In genomic region chr4:70262850-70263249, GRCm38 (mm10) we compare ENCODE assay signal across 16 mouse cellular contexts.
A peak's percentile ranks its signal among the peaks of the same experiment; 100 is the strongest.
DNase-seq lines count a peak whose midpoint lies in the region.
"Had no signal": no experiment of that assay in that cellular context is flagged by ENCODE, and none has a peak within 500 bp of the region (broad histone marks: within the 10 kb centered on the region; RNA-seq: fewer than 3 reads in every experiment).

No protein-coding gene starts in this region.

- peak; percentile 30 for DNase-seq in adrenal gland, adult 2 months
- no peak for DNase-seq in adrenal gland, postnatal 14 days
- peak; percentile 85 for DNase-seq in heart, adult 11 months
- DNase-seq in heart, postnatal 25 days (ENCODE audit: low spot score), result no peak
- DNase-seq in ovary, adult 18-20 months (ENCODE audit: low spot score), result peak; percentile 71
- no peak for DNase-seq in ovary, postnatal 10 days (ENCODE audit: low spot score)
- peak; percentile 19 for DNase-seq in testis, postnatal 14 days (ENCODE audit: low spot score)
- no peak for DNase-seq in testis, postnatal 10 days (ENCODE audit: low spot score)
- DNase-seq: adrenal gland, postnatal 10 days; adrenal gland, postnatal 36 days; B cell, adult 2 months; cerebellum, adult 11 months; cerebellum, adult 8-10 months; cerebellum, postnatal 14 days; cerebellum, postnatal 36 days; embryo, embryonic 11 days had no signal

- intact Hi-C loops in heart, postnatal 25 days (cut with DNase I), result loop anchor here (10.0 kb wide), 1 partner anchor 352 kb away; no protein-coding TSS in a partner anchor

Comparison
In these comparisons a context has a peak if more than half of its experiments do, and no peak if none do; other contexts are left out.
1. DNase-seq: peak in adrenal gland, adult 2 months (single experiment), heart, adult 11 months (single experiment), ovary, adult 18-20 months (single experiment) and testis, postnatal 14 days (single experiment); none in adrenal gland, postnatal 14 days (single experiment), heart, postnatal 25 days (single experiment), ovary, postnatal 10 days (single experiment) and testis, postnatal 10 days (single experiment).